Mouse (Mus musculus) heart, adult 2 months (tissue): ENCODE data around the gene A930002H24Rik.

Source experiments
- CTCF ChIP-seq: fragments of 200-600 bp; IDR thresholded peaks from 2 replicates; pipeline ENCODE4 v1.8.1; 2022; ENCODE audit warnings: antibody characterized with exemption, mild to moderate bottlenecking, moderate library complexity
- POLR2A ChIP-seq: fragments of 200-500 bp; IDR thresholded peaks from 2 replicates; pipeline ENCODE4 v1.6.1; 2011; ENCODE audit warnings: mild to moderate bottlenecking, low read depth, low read length, control low read depth; ENCODE audit not compliant: insufficient read depth

DNA sequence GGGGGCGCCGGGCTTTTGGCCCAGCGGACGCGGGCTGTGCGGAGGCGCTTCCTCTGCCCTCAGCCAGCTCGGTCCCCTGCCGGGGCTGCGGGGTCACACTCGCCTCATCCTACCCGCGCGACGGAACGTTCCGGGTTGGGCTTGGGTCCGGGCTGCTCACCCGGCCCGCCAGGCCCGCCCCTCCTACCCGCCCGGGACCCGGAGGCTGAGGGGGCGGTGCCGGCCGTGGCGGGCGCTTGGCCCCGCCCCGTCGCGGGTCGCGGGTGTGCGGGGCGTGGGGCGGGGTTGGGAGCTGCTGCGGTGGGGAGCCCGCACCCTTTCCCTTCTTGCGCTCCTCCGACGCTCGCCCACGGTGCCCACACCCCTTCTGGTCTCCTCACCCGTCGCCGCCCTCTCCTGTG, 580 bp upstream of the A930002H24Rik start:
- TF ChIP-seq CTCF, result no peak; the same call in 1 of the 2 replicates
- no peak for TF ChIP-seq POLR2A
